Mouse (Mus musculus): Measurements from ENCODE around the gene Zfp740. TPM values are rescaled to one million over a fixed set of nuclear protein-coding genes. Genes with fewer than 3 reads are reported as not detected.
A peak's percentile ranks its signal among the peaks of the same experiment; 100 is the strongest.

Zfp740 gene
- polyA plus RNA-seq, 1 experiment from 2014 or later = 28.4 TPM

- Histone ChIP-seq H3K4me2 (ENCODE audit: low read length) (no peak overlapping the region), H3K9ac (ENCODE audit: low read length) (no peak overlapping the region), H3K36me3 (ENCODE audit: control insufficient read depth, insufficient read depth, low read length) (peaks cover 44% of the 10 kb centered on the region), H3K9me3 (ENCODE audit: control insufficient read depth, low read length) (no peaks in the 10 kb centered on the region), H3K27me3 (ENCODE audit: control insufficient read depth, insufficient read depth, low read length) (no peaks in the 10 kb centered on the region), H3K4me3 (ENCODE audit: control insufficient read depth in 1 of 2, insufficient read depth in 1 of 2, low read depth in 1 of 2, low read length in 2 of 2) (no peak overlapping the region), H3K4me1 (ENCODE audit: control insufficient read depth in 2 of 2, insufficient read depth in 2 of 2, low read length in 2 of 2) (no peaks in the 10 kb centered on the region), H3K27ac (replicated peaks in 1 of 2; ENCODE audit: control insufficient read depth in 1 of 2, insufficient read depth in 1 of 2, low read depth in 2 of 2, low read length in 2 of 2) (no peak overlapping the region)
- WGBS = 88% methylated on average over 14 of the region's 14 CpGs
- no peak for ATAC-seq (ENCODE audit: insufficient number of reproducible peaks, insufficient read depth, low FRiP score, low read depth)
These were observed 23.1 kb upstream of the Zfp740 start for GRCm38 (mm10) chr15:102179924-102180323.

GRCm38 (mm10) chr15:102183076-102183475 lies 20.0 kb upstream of the Zfp740 start:
- H3K4me2 ChIP-seq (ENCODE audit: low read length) = no peak overlapping the region
- H3K27ac ChIP-seq (replicated peaks in 1 of 2; ENCODE audit: control insufficient read depth in 1 of 2, insufficient read depth in 1 of 2, low read depth in 2 of 2, low read length in 2 of 2) = no peak overlapping the region
- no peak overlapping the region for H3K9ac ChIP-seq (ENCODE audit: low read length)
- no peaks in the 10 kb centered on the region for H3K4me1 ChIP-seq (ENCODE audit: control insufficient read depth in 2 of 2, insufficient read depth in 2 of 2, low read length in 2 of 2)
- H3K9me3 ChIP-seq (ENCODE audit: control insufficient read depth, low read length) = no peaks in the 10 kb centered on the region
- peaks cover 51% of the 10 kb centered on the region for H3K36me3 ChIP-seq (ENCODE audit: control insufficient read depth, insufficient read depth, low read length)
- ATAC-seq (ENCODE audit: insufficient number of reproducible peaks, insufficient read depth, low FRiP score, low read depth) = no peak
- no peaks in the 10 kb centered on the region for H3K27me3 ChIP-seq (ENCODE audit: control insufficient read depth, insufficient read depth, low read length)
- 79% methylated on average over 3 of the region's 3 CpGs for WGBS
- no peak overlapping the region for H3K4me3 ChIP-seq (ENCODE audit: control insufficient read depth in 1 of 2, insufficient read depth in 1 of 2, low read depth in 1 of 2, low read length in 2 of 2)

- Histone ChIP-seq H3K4me3 (ENCODE audit: control insufficient read depth in 1 of 2, insufficient read depth in 1 of 2, low read depth in 1 of 2, low read length in 2 of 2) (no peak overlapping the region), H3K27me3 (ENCODE audit: control insufficient read depth, insufficient read depth, low read length) (no peaks in the 10 kb centered on the region), H3K4me1 (ENCODE audit: control insufficient read depth in 2 of 2, insufficient read depth in 2 of 2, low read length in 2 of 2) (0 out of 4 replicates have a peak, but pooled peaks cover 0 to 2% of the 10 kb centered on the region in 2 experiments), H3K36me3 (ENCODE audit: control insufficient read depth, insufficient read depth, low read length) (peaks cover 45% of the 10 kb centered on the region), H3K9me3 (ENCODE audit: control insufficient read depth, low read length) (no peaks in the 10 kb centered on the region), H3K27ac (replicated peaks in 1 of 2; ENCODE audit: control insufficient read depth in 1 of 2, insufficient read depth in 1 of 2, low read depth in 2 of 2, low read length in 2 of 2) (no peak overlapping the region), H3K4me2 (ENCODE audit: low read length) (no peak overlapping the region), H3K9ac (ENCODE audit: low read length) (no peak overlapping the region)
- no peak for ATAC-seq (ENCODE audit: insufficient number of reproducible peaks, insufficient read depth, low FRiP score, low read depth)
- 82% methylated on average over 11 of the region's 11 CpGs for whole genome bisulfite sequencing
These were observed 16.8 kb upstream of the Zfp740 start for GRCm38 (mm10) chr15:102186239-102186638.

GRCm38 (mm10) chr15:102188096-102188495 lies 15.0 kb upstream of the Zfp740 start:
- no peaks in the 10 kb centered on the region for H3K9me3 ChIP-seq (ENCODE audit: control insufficient read depth, low read length)
- H3K4me3 ChIP-seq (ENCODE audit: control insufficient read depth in 1 of 2, insufficient read depth in 1 of 2, low read depth in 1 of 2, low read length in 2 of 2) = no peak overlapping the region
- no peak overlapping the region for H3K4me2 ChIP-seq (ENCODE audit: low read length)
- 83% methylated on average over 10 of the region's 10 CpGs for WGBS
- H3K27me3 ChIP-seq (ENCODE audit: control insufficient read depth, insufficient read depth, low read length) = no peaks in the 10 kb centered on the region
- no peak overlapping the region for H3K9ac ChIP-seq (ENCODE audit: low read length)
- no peak overlapping the region for H3K27ac ChIP-seq (replicated peaks in 1 of 2; ENCODE audit: control insufficient read depth in 1 of 2, insufficient read depth in 1 of 2, low read depth in 2 of 2, low read length in 2 of 2)
- ATAC-seq (ENCODE audit: insufficient number of reproducible peaks, insufficient read depth, low FRiP score, low read depth) = no peak
- H3K36me3 ChIP-seq (ENCODE audit: control insufficient read depth, insufficient read depth, low read length) = peaks cover 40% of the 10 kb centered on the region
- H3K4me1 ChIP-seq (ENCODE audit: control insufficient read depth in 2 of 2, insufficient read depth in 2 of 2, low read length in 2 of 2) = peaks cover 0 to 3% of the 10 kb centered on the region in 2 experiments; a peak in 1 of 4 replicates

GRCm38 (mm10) chr15:102188883-102189282 lies 14.2 kb upstream of the Zfp740 start:
- Histone ChIP-seq H3K27me3 (ENCODE audit: control insufficient read depth, insufficient read depth, low read length) (no peaks in the 10 kb centered on the region), H3K9me3 (ENCODE audit: control insufficient read depth, low read length) (no peaks in the 10 kb centered on the region), H3K36me3 (ENCODE audit: control insufficient read depth, insufficient read depth, low read length) (peaks cover 32% of the 10 kb centered on the region), H3K4me2 (ENCODE audit: low read length) (no peak overlapping the region), H3K27ac (replicated peaks in 1 of 2; ENCODE audit: control insufficient read depth in 1 of 2, insufficient read depth in 1 of 2, low read depth in 2 of 2, low read length in 2 of 2) (no peak overlapping the region), H3K4me1 (ENCODE audit: control insufficient read depth in 2 of 2, insufficient read depth in 2 of 2, low read length in 2 of 2) (peaks cover 0 to 3% of the 10 kb centered on the region in 2 experiments; a peak in 1 of 4 replicates), H3K4me3 (ENCODE audit: control insufficient read depth in 1 of 2, insufficient read depth in 1 of 2, low read depth in 1 of 2, low read length in 2 of 2) (no peak overlapping the region), H3K9ac (ENCODE audit: low read length) (0 out of 2 replicates have a peak overlapping the region, but pooled peaks have one; percentile 16)
- ATAC-seq (ENCODE audit: insufficient number of reproducible peaks, insufficient read depth, low FRiP score, low read depth) = no peak
- 70% methylated on average over 6 of the region's 6 CpGs for WGBS

GRCm38 (mm10) chr15:102191699-102192098 lies 11.3 kb upstream of the Zfp740 start:
- no peaks in the 10 kb centered on the region for H3K27me3 ChIP-seq (ENCODE audit: control insufficient read depth, insufficient read depth, low read length)
- peaks cover 0 to 3% of the 10 kb centered on the region in 2 experiments; a peak in 1 of 4 replicates for H3K4me1 ChIP-seq (ENCODE audit: control insufficient read depth in 2 of 2, insufficient read depth in 2 of 2, low read length in 2 of 2)
- no peak overlapping the region for H3K27ac ChIP-seq (replicated peaks in 1 of 2; ENCODE audit: control insufficient read depth in 1 of 2, insufficient read depth in 1 of 2, low read depth in 2 of 2, low read length in 2 of 2)
- 71% methylated on average over 7 of the region's 7 CpGs for WGBS
- no peak overlapping the region for H3K4me2 ChIP-seq (ENCODE audit: low read length)
- H3K4me3 ChIP-seq (ENCODE audit: control insufficient read depth in 1 of 2, insufficient read depth in 1 of 2, low read depth in 1 of 2, low read length in 2 of 2) = no peak overlapping the region
- H3K9me3 ChIP-seq (ENCODE audit: control insufficient read depth, low read length) = no peaks in the 10 kb centered on the region
- 0 out of 2 replicates have a peak, but pooled peaks cover 5% of the 10 kb centered on the region for H3K36me3 ChIP-seq (ENCODE audit: control insufficient read depth, insufficient read depth, low read length)
- ATAC-seq (ENCODE audit: insufficient number of reproducible peaks, insufficient read depth, low FRiP score, low read depth) = no peak
- H3K9ac ChIP-seq (ENCODE audit: low read length) = no peak overlapping the region

GRCm38 (mm10) chr15:102192271-102192812 lies 10.7 kb upstream of the Zfp740 start:
- Histone ChIP-seq H3K4me1 (ENCODE audit: control insufficient read depth in 2 of 2, insufficient read depth in 2 of 2, low read length in 2 of 2) (peaks cover 0 to 3% of the 10 kb centered on the region in 2 experiments; a peak in 1 of 4 replicates), H3K9ac (ENCODE audit: low read length) (no peak overlapping the region), H3K27me3 (ENCODE audit: control insufficient read depth, insufficient read depth, low read length) (no peaks in the 10 kb centered on the region), H3K4me2 (ENCODE audit: low read length) (no peak overlapping the region), H3K9me3 (ENCODE audit: control insufficient read depth, low read length) (no peaks in the 10 kb centered on the region), H3K27ac (replicated peaks in 1 of 2; ENCODE audit: control insufficient read depth in 1 of 2, insufficient read depth in 1 of 2, low read depth in 2 of 2, low read length in 2 of 2) (0 out of 4 replicates have a peak overlapping the region, but pooled peaks of 1 of the 2 experiments have one; percentile 14), H3K36me3 (ENCODE audit: control insufficient read depth, insufficient read depth, low read length) (0 out of 2 replicates have a peak, but pooled peaks cover 3% of the 10 kb centered on the region), H3K4me3 (ENCODE audit: control insufficient read depth in 1 of 2, insufficient read depth in 1 of 2, low read depth in 1 of 2, low read length in 2 of 2) (no peak overlapping the region)
- ATAC-seq (ENCODE audit: insufficient number of reproducible peaks, insufficient read depth, low FRiP score, low read depth) = no peak
- whole genome bisulfite sequencing = 58% methylated on average over 7 of the region's 7 CpGs
